Mouse (Mus musculus) kidney, adult 2 months (tissue): ENCODE measurements at regions not wholly inside any gene's neighbourhood (a gene's known extent, or its start where the extent isn't known, plus 50 kb on each side); places are given as distances from the start of the nearest gene placed in this dataset.

Source experiments
- CTCF ChIP-seq: fragments of 200-500 bp; conservative IDR thresholded peaks from 2 replicates; pipeline ENCODE4 v1.5.1; 2011; ENCODE audit warnings: low read depth, mild to moderate bottlenecking, control low read depth, low read length, moderate library complexity, mixed read lengths; ENCODE audit not compliant: insufficient read depth, insufficient read length
- POLR2A ChIP-seq: fragments of 200-500 bp; IDR thresholded peaks from one replicate; pipeline ENCODE4 v1.6.1; 2011; ENCODE audit warnings: low read depth, low read length, control low read depth

- TF ChIP-seq CTCF (no peak), POLR2A (no peak)
Observed at GRCm38 (mm10) chr12:106904202-106904601, 584.2 kb upstream of the 3110018I06Rik start.
